Mouse (Mus musculus): ENCODE results near the gene Zfp597.

DNA sequence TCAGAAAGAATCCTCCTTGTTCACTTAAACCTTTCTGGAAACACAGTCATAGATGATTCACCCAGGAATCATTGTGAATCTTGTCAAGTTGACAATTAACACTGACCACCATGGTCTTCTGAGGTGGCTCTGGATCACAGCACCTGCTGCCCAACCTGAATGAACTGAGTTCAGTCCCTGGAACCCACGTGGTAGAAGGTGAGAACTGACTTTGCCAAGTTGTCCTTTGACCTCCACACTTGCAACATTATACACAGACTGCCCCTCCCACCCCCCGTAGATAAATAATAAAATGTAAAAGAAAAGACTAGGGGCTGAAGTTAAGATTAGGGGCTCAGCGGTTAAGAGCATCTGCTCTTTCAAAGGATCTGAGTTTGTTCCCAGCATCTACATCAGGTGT, 56.3 kb downstream of the Zfp597 start:
- TF ChIP-seq POLR2A (IDR thresholded peaks at IDR 0.05; ENCODE audit: insufficient read length, low read depth): no peak
- TF ChIP-seq REST (IDR thresholded peaks at IDR 0.05; ENCODE audit: insufficient read depth, insufficient read length): no peak
- no peak for TF ChIP-seq MAX (IDR thresholded peaks at IDR 0.05; ENCODE audit: low read depth)
- no peak for TF ChIP-seq MYOD1 (IDR thresholded peaks at IDR 0.05; ENCODE audit: control insufficient read depth in 1 of 3, insufficient read length in 2 of 3, low read depth in 2 of 3)
- no peak for TF ChIP-seq POLR2AphosphoS2 (IDR thresholded peaks at IDR 0.05; ENCODE audit: insufficient read length, low read depth)
- no peak for TF ChIP-seq E2F4 (IDR thresholded peaks at IDR 0.05; ENCODE audit: insufficient read depth)
- TF ChIP-seq SRF (IDR thresholded peaks at IDR 0.05; ENCODE audit: control insufficient read depth, insufficient read length, low read depth): no peak

All from myocyte (in vitro differentiated cells).